Mouse (Mus musculus) left cerebral cortex, postnatal 36 days (tissue): Measurements from ENCODE around the gene Asb3. TPM values are rescaled to one million over a fixed set of nuclear protein-coding genes. Genes with fewer than 3 reads are reported as not detected.
"Not testable (repeated sequence)": the region's sequence is repeated elsewhere in the genome, so short reads cannot be mapped to it uniquely, and the experiment has no call there.

Source experiments
- DNase-seq, 2 experiments: peaks; one replicate each; pipeline ENCODE4 v3.0.0; 2021 to 2022; ENCODE audit warnings: low spot score in 2 of 2, mixed read lengths in 1 of 2
- intact Hi-C: fragments of 180-260 bp; cut with DNase I; formaldehyde crosslinking; loops from one replicate; pipeline ENCODE4 v1.15.1; 2025
- total RNA-seq, 2 experiments: library from RNA; stranded (reverse); gene quantifications; 2 replicates each; pipeline ENCODE4 v1.2.3; 2021

Asb3 gene
- total RNA-seq, 2 experiments from 2014 or later, result 16.6 to 18.1 TPM

- intact Hi-C loops, result no loop called here
- no peak for DNase-seq
Observed at GRCm38 (mm10) chr11:30998199-30998598, 113.0 kb downstream of the Asb3 start.

GRCm38 (mm10) chr11:30998704-30999103, 113.5 kb downstream of the Asb3 start:
- intact Hi-C loops, result no loop called here

GRCm38 (mm10) chr11:31000028-31000427, 114.8 kb downstream of the Asb3 start:
- intact Hi-C loops, result no loop called here
- DNase-seq, result no peak

More at GRCm38 (mm10) chr11:30998704-30999103, 113.5 kb downstream of the Asb3 start:
- no peak for DNase-seq

- intact Hi-C loops, result no loop called here
- DNase-seq, result no peak
Observed at GRCm38 (mm10) chr11:31001169-31001908, 116.1 kb downstream of the Asb3 start.

- intact Hi-C loops, DNase-seq: not testable (repeated sequence)
Observed at GRCm38 (mm10) chr11:31009668-31010067, 124.5 kb downstream of the Asb3 start.

GRCm38 (mm10) chr11:31017466-31017865, 132.2 kb downstream of the Asb3 start:
- DNase-seq, intact Hi-C loops: not testable (repeated sequence)

- no peak for DNase-seq
- intact Hi-C loops, result no loop called here
Observed at GRCm38 (mm10) chr11:31034958-31035357, 149.7 kb downstream of the Asb3 start.

GRCm38 (mm10) chr11:31089973-31090372, 204.8 kb downstream of the Asb3 start:
- DNase-seq, result no peak
- intact Hi-C loops, result no loop called here

GRCm38 (mm10) chr11:31090478-31090978, 205.3 kb downstream of the Asb3 start:
- intact Hi-C loops, result no loop called here
- DNase-seq, result no peak

- intact Hi-C loops, DNase-seq: not testable (repeated sequence)
Observed at GRCm38 (mm10) chr11:31099519-31099918, 214.3 kb downstream of the Asb3 start.

- intact Hi-C loops, result no loop called here
- no peak for DNase-seq
Observed at GRCm38 (mm10) chr11:31102188-31102587, 217.0 kb downstream of the Asb3 start.

- no peak for DNase-seq
- intact Hi-C loops, result no loop called here
Observed at GRCm38 (mm10) chr11:31105364-31105763, 220.1 kb downstream of the Asb3 start.

- intact Hi-C loops, DNase-seq: not testable (repeated sequence)
Observed at GRCm38 (mm10) chr11:31126964-31127363, 241.7 kb downstream of the Asb3 start.

GRCm38 (mm10) chr11:31133726-31134125, 248.5 kb downstream of the Asb3 start:
- intact Hi-C loops, DNase-seq: not testable (repeated sequence)

- DNase-seq, intact Hi-C loops: not testable (repeated sequence)
Observed at GRCm38 (mm10) chr11:31134824-31135223, 249.6 kb downstream of the Asb3 start.

GRCm38 (mm10) chr11:31138394-31138793, 253.2 kb downstream of the Asb3 start:
- intact Hi-C loops, DNase-seq: not testable (repeated sequence)

Other genes with a start within 250 kb of the Asb3 start
- gene Acyp2, start 235.8 kb upstream of the Asb3 start, total RNA-seq, result 10 to 100 TPM; 22.7 to 28.2 TPM
- gene Psme4, start 113.7 kb upstream of the Asb3 start, total RNA-seq, result 10 to 100 TPM; 41.7 to 50.0 TPM
- 10 to 100 TPM; 10.1 to 11.2 TPM for gene Gpr75, start 58 bp upstream of the Asb3 start, total RNA-seq
- 10 to 100 TPM; 62.5 to 62.6 TPM for gene Erlec1, start 68.9 kb downstream of the Asb3 start, total RNA-seq
- gene Chac2, start 100.9 kb downstream of the Asb3 start, total RNA-seq, result 10 to 100 TPM; 13.0 to 15.3 TPM